27 mouse cellular contexts compared by ENCODE assay signal in genomic region chr3:134124982-134125381, GRCm38 (mm10).
"Had no signal": no experiment of that assay in that cellular context is flagged by ENCODE, and none has a peak within 500 bp of the region (broad histone marks: within the 10 kb centered on the region; RNA-seq: fewer than 3 reads in every experiment).

No protein-coding gene starts in this region.

- H3K27me3 ChIP-seq: embryonic facial prominence, embryonic 12.5 days; embryonic facial prominence, embryonic 13.5 days; embryonic facial prominence, embryonic 15.5 days; forebrain, embryonic 12.5 days; forebrain, embryonic 13.5 days; forebrain, embryonic 15.5 days had no signal

- H3K9ac ChIP-seq: embryonic facial prominence, embryonic 12.5 days; embryonic facial prominence, embryonic 13.5 days; embryonic facial prominence, embryonic 15.5 days; forebrain, embryonic 12.5 days; forebrain, embryonic 13.5 days; forebrain, embryonic 15.5 days; forebrain, postnatal 0 days had no signal

- H3K4me1 ChIP-seq: embryonic facial prominence, embryonic 10.5 days; embryonic facial prominence, embryonic 12.5 days; embryonic facial prominence, embryonic 13.5 days; embryonic facial prominence, embryonic 15.5 days; forebrain, embryonic 12.5 days; forebrain, embryonic 13.5 days; forebrain, embryonic 15.5 days had no signal

- H3K4me2 ChIP-seq: embryonic facial prominence, embryonic 12.5 days; embryonic facial prominence, embryonic 13.5 days; embryonic facial prominence, embryonic 15.5 days; forebrain, embryonic 12.5 days; forebrain, embryonic 13.5 days; forebrain, embryonic 15.5 days had no signal

- H3K9me3 ChIP-seq: embryonic facial prominence, embryonic 10.5 days; embryonic facial prominence, embryonic 12.5 days; embryonic facial prominence, embryonic 13.5 days; embryonic facial prominence, embryonic 15.5 days; forebrain, embryonic 10.5 days; forebrain, embryonic 12.5 days; forebrain, embryonic 13.5 days; forebrain, embryonic 15.5 days had no signal

- H3K27ac ChIP-seq: embryonic facial prominence, embryonic 10.5 days; embryonic facial prominence, embryonic 12.5 days; embryonic facial prominence, embryonic 13.5 days; embryonic facial prominence, embryonic 15.5 days; forebrain, embryonic 10.5 days; forebrain, embryonic 12.5 days; forebrain, embryonic 13.5 days; forebrain, embryonic 15.5 days; gastrocnemius, adult 2 months; heart, adult 2 months had no signal

- H3K36me3 ChIP-seq: embryonic facial prominence, embryonic 10.5 days; embryonic facial prominence, embryonic 12.5 days; embryonic facial prominence, embryonic 13.5 days; embryonic facial prominence, embryonic 15.5 days; forebrain, embryonic 10.5 days; forebrain, embryonic 12.5 days; forebrain, embryonic 15.5 days had no signal

- DNase-seq: cerebellum, adult 9-10 months; cerebellum, adult 9-11 months; cerebellum, postnatal 10 days; cerebellum, postnatal 14 days; cerebellum, postnatal 25 days; cerebellum, postnatal 36 days; embryo, embryonic 11 days; forebrain, postnatal 0 days; gastrocnemius, adult 2 months; gastrocnemius, postnatal 10 days; gastrocnemius, postnatal 14 days; gastrocnemius, postnatal 25 days; gastrocnemius, postnatal 36 days; heart, adult 11 months; heart, adult 18-20 months; heart, adult 2 months had no signal

- H3K4me3 ChIP-seq: embryonic facial prominence, embryonic 10.5 days; embryonic facial prominence, embryonic 12.5 days; embryonic facial prominence, embryonic 13.5 days; embryonic facial prominence, embryonic 15.5 days; erythroblast, embryonic 14.5 days; forebrain, embryonic 10.5 days; forebrain, embryonic 12.5 days; forebrain, embryonic 13.5 days; forebrain, embryonic 15.5 days; gastrocnemius, adult 2 months; heart, adult 2 months had no signal

- ATAC-seq: forebrain, embryonic 13.5 days; forebrain, embryonic 14.5 days; forebrain, embryonic 15.5 days; forebrain, embryonic 16.5 days; forebrain, postnatal 0 days had no signal
